Mouse (Mus musculus) MEL (cell line): ENCODE data around the gene Rnf111.

ENCODE experiments used
- CTCF ChIP-seq, 3 experiments: IDR thresholded peaks in 2 of 3; conservative IDR thresholded peaks in 1 of 3; 2 replicates each; pipeline ENCODE4 v1.5.1; 2011 to 2012; ENCODE audit warnings: low read length in 3 of 3, low read depth in 2 of 3, mild to moderate bottlenecking in 2 of 3, improper control_type of control experiment in 1 of 3, inconsistent platforms in 1 of 3, mixed read lengths in 1 of 3, moderate library complexity in 1 of 3; ENCODE audit not compliant: control insufficient read depth in 1 of 3, insufficient read depth in 1 of 3, poor library complexity in 1 of 3, severe bottlenecking in 1 of 3
- ELF1 ChIP-seq: IDR thresholded peaks from 2 replicates; pipeline ENCODE4 v1.6.1; 2014; ENCODE audit warnings: low read depth, mild to moderate bottlenecking, inconsistent platforms, low read length, improper control_type of control experiment, moderate library complexity
- EP300 ChIP-seq, 2 experiments: IDR thresholded peaks; 2 replicates each; pipeline ENCODE4 v1.6.1; 2011; ENCODE audit warnings: improper control_type of control experiment in 2 of 2, low read length in 2 of 2, low read depth in 1 of 2, mild to moderate bottlenecking in 1 of 2
- JUND ChIP-seq: IDR thresholded peaks from 2 replicates; pipeline ENCODE4 v1.6.1; 2011; ENCODE audit warnings: low read depth, mild to moderate bottlenecking, improper control_type of control experiment, low read length
- MAFK ChIP-seq: IDR thresholded peaks from 2 replicates; pipeline ENCODE4 v1.6.1; 2011; ENCODE audit warnings: low read depth, mild to moderate bottlenecking, low read length, improper control_type of control experiment, borderline replicate concordance
- MXI1 ChIP-seq: IDR thresholded peaks from 2 replicates; pipeline ENCODE4 v1.6.1; 2011; ENCODE audit warnings: mild to moderate bottlenecking, low read depth, low read length, improper control_type of control experiment
- MYC ChIP-seq: IDR thresholded peaks from 2 replicates; pipeline ENCODE4 v1.6.1; 2011; ENCODE audit warnings: low read depth, mild to moderate bottlenecking, low read length, improper control_type of control experiment, moderate library complexity
- POLR2A ChIP-seq, 2 experiments: IDR thresholded peaks; 2 replicates each; pipeline ENCODE4 v1.6.1; 2011 to 2012; ENCODE audit warnings: low read length in 2 of 2, mild to moderate bottlenecking in 2 of 2, control low read depth in 1 of 2, improper control_type of control experiment in 1 of 2, low read depth in 1 of 2, moderate library complexity in 1 of 2; ENCODE audit not compliant: control insufficient read depth in 1 of 2, insufficient read depth in 1 of 2, poor library complexity in 1 of 2
- SIN3A ChIP-seq: IDR thresholded peaks from 2 replicates; pipeline ENCODE4 v1.6.1; 2012; ENCODE audit warnings: low read length, improper control_type of control experiment, inconsistent platforms
- TAL1 ChIP-seq: IDR thresholded peaks from 2 replicates; pipeline ENCODE4 v1.6.1; 2012; ENCODE audit warnings: mild to moderate bottlenecking, inconsistent platforms, low read length, moderate library complexity, mixed read lengths
- TBP ChIP-seq: IDR thresholded peaks from 2 replicates; pipeline ENCODE4 v1.8.0; 2011; ENCODE audit warnings: low read depth, low read length, improper control_type of control experiment

GRCm38 (mm10) chr9:70543985-70544384, 40.5 kb upstream of the Rnf111 start:
- TF ChIP-seq MXI1 (no peak), CTCF (IDR thresholded peaks at IDR 0.05 in 2 of 3, conservative IDR thresholded peaks at IDR 0.05 in 1 of 3; ENCODE audit: control insufficient read depth in 1 of 3, insufficient read depth in 1 of 3, low read depth in 2 of 3, low read length in 3 of 3, poor library complexity in 1 of 3, severe bottlenecking in 1 of 3) (no peak), MAFK (no peak), MYC (no peak; the same call in 1 of the 2 replicates), TAL1 (no peak), TBP (no peak), JUND (no peak), EP300 (IDR thresholded peaks at IDR 0.05; ENCODE audit: low read depth in 1 of 2, low read length in 2 of 2) (no peak; a peak in 1 of 4 replicates), POLR2A (IDR thresholded peaks at IDR 0.05; ENCODE audit: control insufficient read depth in 1 of 2, insufficient read depth in 1 of 2, low read depth in 1 of 2, low read length in 2 of 2, poor library complexity in 1 of 2) (no peak), ELF1 (no peak), SIN3A (no peak)
